Mouse (Mus musculus) G1E (cell line): ENCODE measurements around the gene Aldh3b3. TPM values are rescaled to one million over a fixed set of nuclear protein-coding genes. Genes with fewer than 3 reads are reported as not detected.
A peak's percentile ranks its signal among the peaks of the same experiment; 100 is the strongest.

Source experiments
- ATAC-seq: 2 replicates; pipeline ENCODE4 v1.8.0; 2016; ENCODE audit warnings: mild to moderate bottlenecking; ENCODE audit not compliant: insufficient number of reproducible peaks, poor library complexity, low FRiP score, severe bottlenecking; ENCODE audit errors: extremely low read depth
- DNase-seq: peaks from one replicate; pipeline ENCODE4 v3.0.0; 2012; ENCODE audit warnings: low spot score
- H3K27me3 ChIP-seq: 2 replicates; pipeline ENCODE4 v1.6.1; 2012; ENCODE audit warnings: mild to moderate bottlenecking, low read length, inconsistent platforms; ENCODE audit not compliant: insufficient read depth
- H3K36me3 ChIP-seq: replicated peaks from 2 replicates; pipeline ENCODE3; 2012; ENCODE audit warnings: mild to moderate bottlenecking, inconsistent platforms
- H3K4me1 ChIP-seq: 2 replicates; pipeline ENCODE4 v1.6.1; 2012; ENCODE audit warnings: low read depth, low read length, inconsistent platforms, mixed read lengths; ENCODE audit not compliant: insufficient read depth
- H3K4me3 ChIP-seq: 2 replicates; pipeline ENCODE4 v1.5.1; 2012; ENCODE audit warnings: low read depth, mild to moderate bottlenecking, inconsistent platforms, low read length, moderate library complexity, mixed read lengths
- H3K9me3 ChIP-seq: replicated peaks from 2 replicates; pipeline ENCODE4 v1.6.1; 2012; ENCODE audit warnings: inconsistent platforms
- CTCF ChIP-seq: IDR thresholded peaks from 2 replicates; pipeline ENCODE4 v1.5.1; 2012; ENCODE audit warnings: low read depth, low read length, inconsistent platforms, mixed read lengths
- GATA1 ChIP-seq: IDR thresholded peaks from 2 replicates; pipeline ENCODE4 v1.6.1; 2012; ENCODE audit warnings: borderline replicate concordance, low read length, inconsistent platforms, mixed read lengths
- GATA2 ChIP-seq: IDR thresholded peaks from 2 replicates; pipeline ENCODE4 v1.6.1; 2012; ENCODE audit warnings: low read depth, low read length, inconsistent platforms, borderline replicate concordance
- POLR2AphosphoS5 ChIP-seq: IDR thresholded peaks from 2 replicates; pipeline ENCODE4 v1.6.1; 2012; ENCODE audit warnings: low read depth, low read length, inconsistent platforms; ENCODE audit not compliant: insufficient replicate concordance
- TAL1 ChIP-seq: conservative IDR thresholded peaks from 2 replicates; pipeline ENCODE4 v1.6.1; 2012; ENCODE audit warnings: low read depth, low read length, inconsistent platforms, mixed read lengths
- polyA plus RNA-seq: library from polyadenylated mRNA; stranded (reverse); fragments of >175 nt; gene quantifications from 2 replicates; pipeline ENCODE4 v1.2.3, GENCODE M21; 2012
- total RNA-seq, 2 experiments: library from RNA; stranded (forward) in 1 of 2; stranded (reverse) in 1 of 2; fragments of 200-1000 nt in 1 of 2; fragments of >200 nt in 1 of 2; fragmentation: Nextera tagmentation in 1 of 2; gene quantifications; 2 replicates each; pipeline ENCODE4 v1.2.3; 2014 to 2017

Gene Aldh3b3
- total and polyA plus RNA-seq, 3 experiments, result 0.11 TPM; not detected in 2

- no peak for ATAC-seq
- peaks cover 52% of the 10 kb centered on the region for H3K36me3 ChIP-seq
- TF ChIP-seq POLR2AphosphoS5 (no peak), CTCF (no peak), GATA2 (no peak), GATA1 (no peak), TAL1 (no peak)
- no peak for DNase-seq
- H3K4me3 ChIP-seq, result no peak overlapping the region; the same call in 1 of the 2 replicates
- H3K4me1 ChIP-seq, result peaks cover 43% of the 10 kb centered on the region
- no peaks in the 10 kb centered on the region for H3K9me3 ChIP-seq
- H3K27me3 ChIP-seq, result no peaks in the 10 kb centered on the region
Observed at GRCm38 (mm10) chr19:4011086-4011485, 52.6 kb downstream of the Aldh3b3 start.

GRCm38 (mm10) chr19:4012432-4013022 is 54.1 kb downstream of the Aldh3b3 start, which contains the start of gene Ndufv1:
Ndufv1 (minus strand) TSS chr19:4012806.
- TF ChIP-seq GATA2 (no peak), GATA1 (no peak), TAL1 (no peak), CTCF (peak; percentile 48; the same call in 1 of the 2 replicates)
- ATAC-seq (peak; percentile 99), DNase-seq (peak; percentile 95)
- peaks cover 45% of the 10 kb centered on the region for H3K4me1 ChIP-seq
- H3K27me3 ChIP-seq, result no peaks in the 10 kb centered on the region
- peaks cover 37% of the 10 kb centered on the region for H3K36me3 ChIP-seq
- no peaks in the 10 kb centered on the region for H3K9me3 ChIP-seq
- H3K4me3 ChIP-seq, result peak within 1 kb of the TSS; percentile 81

GRCm38 (mm10) chr19:4013066-4013465 is 54.6 kb downstream of the Aldh3b3 start:
- DNase-seq, result peak; percentile 27
- H3K4me1 ChIP-seq, result peaks cover 45% of the 10 kb centered on the region
- TF ChIP-seq GATA2, result no peak
- no peak for TF ChIP-seq POLR2AphosphoS5
- no peak for TF ChIP-seq TAL1
- no peak for TF ChIP-seq GATA1
- no peak for TF ChIP-seq CTCF

GRCm38 (mm10) chr19:4014802-4015201 is 56.4 kb downstream of the Aldh3b3 start:
- no peak overlapping the region for H3K4me3 ChIP-seq
- ATAC-seq, result no peak
- no peak for DNase-seq
- no peaks in the 10 kb centered on the region for H3K9me3 ChIP-seq
- TF ChIP-seq CTCF, result no peak
- no peak for TF ChIP-seq TAL1
- no peak for TF ChIP-seq POLR2AphosphoS5
- TF ChIP-seq GATA2, result no peak
- TF ChIP-seq GATA1, result no peak
- peaks cover 48% of the 10 kb centered on the region for H3K4me1 ChIP-seq
- 0 out of 2 replicates have a peak, but pooled peaks cover 4% of the 10 kb centered on the region for H3K27me3 ChIP-seq
- H3K36me3 ChIP-seq, result peaks cover 15% of the 10 kb centered on the region

More at GRCm38 (mm10) chr19:4013066-4013465, 54.6 kb downstream of the Aldh3b3 start:
- no peak for ATAC-seq
- Histone ChIP-seq H3K27me3 (no peaks in the 10 kb centered on the region), H3K36me3 (peaks cover 32% of the 10 kb centered on the region), H3K4me3 (peak overlapping the region; percentile 81), H3K9me3 (no peaks in the 10 kb centered on the region)

GRCm38 (mm10) chr19:4015635-4016034 is 57.2 kb downstream of the Aldh3b3 start:
- H3K27me3 ChIP-seq, result 0 out of 2 replicates have a peak, but pooled peaks cover 6% of the 10 kb centered on the region
- ATAC-seq (no peak), DNase-seq (no peak)
- peaks cover 42% of the 10 kb centered on the region for H3K4me1 ChIP-seq
- H3K36me3 ChIP-seq, result peaks cover 7% of the 10 kb centered on the region
- no peaks in the 10 kb centered on the region for H3K9me3 ChIP-seq
- H3K4me3 ChIP-seq, result no peak overlapping the region
- TF ChIP-seq CTCF (no peak), TAL1 (no peak), POLR2AphosphoS5 (no peak), GATA1 (no peak), GATA2 (no peak)

- no peak for ATAC-seq
- no peaks in the 10 kb centered on the region for H3K9me3 ChIP-seq
- 0 out of 2 replicates have a peak, but pooled peaks cover 6% of the 10 kb centered on the region for H3K27me3 ChIP-seq
- no peaks in the 10 kb centered on the region for H3K36me3 ChIP-seq
- no peak overlapping the region for H3K4me3 ChIP-seq
- H3K4me1 ChIP-seq, result peaks cover 27% of the 10 kb centered on the region
- DNase-seq, result no peak
- no peak for TF ChIP-seq GATA2
- TF ChIP-seq CTCF, result no peak
Observed at GRCm38 (mm10) chr19:4017921-4018587, 59.6 kb downstream of the Aldh3b3 start.
